Mouse (Mus musculus) kidney, postnatal 36 days (tissue): ENCODE measurements around the gene Crb3.

Experiments
- DNase-seq, 2 experiments: peaks; one replicate each; pipeline ENCODE4 v3.0.0; 2021 to 2022; ENCODE audit warnings: mixed read lengths in 2 of 2

Crb3 gene

GRCm38 (mm10) chr17:57107064-57107463 is 48.2 kb downstream of the Crb3 start:
- DNase-seq: no peak

GRCm38 (mm10) chr17:57108040-57108665 is 49.2 kb downstream of the Crb3 start:
- DNase-seq: no peak

- no peak for DNase-seq
Measured at GRCm38 (mm10) chr17:57108666-57109171, 49.8 kb downstream of the Crb3 start.

GRCm38 (mm10) chr17:57110005-57110404 is 51.1 kb downstream of the Crb3 start:
- DNase-seq: no peak

- peak; percentile 6 to 18 for DNase-seq
Measured at GRCm38 (mm10) chr17:57112768-57113474, 54.0 kb downstream of the Crb3 start.
